Mouse (Mus musculus): ENCODE results near the gene Gatc.

DNA sequence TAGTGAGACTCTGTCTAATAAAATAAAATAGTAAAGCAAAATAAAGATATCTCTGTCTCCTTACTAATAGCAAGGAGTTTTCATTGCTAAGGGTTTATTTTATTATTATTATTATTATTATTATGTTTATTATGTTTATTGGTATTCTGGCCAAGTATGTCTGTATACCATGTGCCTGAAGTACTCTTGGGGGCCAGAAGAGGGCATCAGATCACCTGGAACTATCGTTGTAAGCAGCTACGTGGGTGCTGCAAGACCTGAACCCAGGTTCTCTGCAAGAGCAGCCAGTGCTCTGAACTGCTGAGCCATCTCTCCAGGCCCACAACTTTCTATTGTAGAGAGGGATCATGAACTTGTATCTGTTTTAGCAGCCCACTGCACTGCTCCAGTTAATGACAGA lies 34.5 kb upstream of the Gatc start:
- TF ChIP-seq HCFC1 (IDR thresholded peaks at IDR 0.05; ENCODE audit: borderline replicate concordance, insufficient read depth, low read length) (no peak), ZC3H11A (IDR thresholded peaks at IDR 0.05; ENCODE audit: borderline replicate concordance, low read depth, low read length) (peak; percentile 25; the same call in 1 of the 2 replicates), CHD2 (IDR thresholded peaks at IDR 0.05; ENCODE audit: low read depth, low read length) (no peak)

All from ES-E14 (cell line).